Mouse (Mus musculus) lung, embryonic 14.5 days (tissue): ENCODE results near the gene Stau1. TPM values are rescaled to one million over a fixed set of nuclear protein-coding genes. Genes with fewer than 3 reads are reported as not detected.

Source experiments
- ATAC-seq: fragments of 200-750 bp; cut with Nextera tagmentation; 2 replicates; pipeline ENCODE4 v1.8.0; 2017; ENCODE audit warnings: mild to moderate bottlenecking, moderate TSS enrichment, moderate library complexity; ENCODE audit not compliant: insufficient read depth
- DNase-seq: peaks from one replicate; pipeline ENCODE4 v3.0.0-alpha.2; 2015
- H3K27ac ChIP-seq: fragments of 300-500 bp; sonication (generic); 2 replicates; pipeline ENCODE4 v1.5.1; 2014; ENCODE audit warnings: low read depth, mild to moderate bottlenecking, moderate library complexity
- H3K27me3 ChIP-seq: fragments of 300-500 bp; sonication (generic); 2 replicates; pipeline ENCODE4 v1.6.1; 2014; ENCODE audit warnings: low read length, control low read depth; ENCODE audit not compliant: insufficient read depth
- H3K36me3 ChIP-seq: fragments of 300-500 bp; sonication (generic); 2 replicates; pipeline ENCODE4 v1.6.1; 2014; ENCODE audit warnings: control low read depth; ENCODE audit not compliant: insufficient read depth
- H3K4me1 ChIP-seq: fragments of 300-500 bp; sonication (generic); 2 replicates; pipeline ENCODE4 v1.6.1; 2014; ENCODE audit warnings: antibody characterized with exemption, control low read depth; ENCODE audit not compliant: insufficient read depth
- H3K4me2 ChIP-seq: fragments of 300-500 bp; sonication (generic); 2 replicates; pipeline ENCODE4 v1.6.1; 2014; ENCODE audit warnings: mild to moderate bottlenecking
- H3K4me3 ChIP-seq: fragments of 300-500 bp; sonication (generic); 2 replicates; pipeline ENCODE4 v1.5.1; 2014; ENCODE audit warnings: low read depth, low read length
- H3K9ac ChIP-seq: fragments of 300-500 bp; sonication (generic); 2 replicates; pipeline ENCODE4 v1.6.1; 2014
- H3K9me3 ChIP-seq: fragments of 300-500 bp; sonication (generic); 2 replicates; pipeline ENCODE4 v1.6.1; 2016; ENCODE audit warnings: low read depth, low read length, control low read depth
- CTCF ChIP-seq: IDR thresholded peaks from 2 replicates; pipeline ENCODE4 v1.5.1; 2016; ENCODE audit warnings: antibody characterized with exemption, low read depth
- WGBS: fragments of 180-500 bp; shearing (Covaris S2); extraction: QIAGEN DNeasy Blood & Tissue Kit; methylation state at CpG from one replicate; pipeline ENCODE4 v1.1.7; 2014; 5-methylcytosine and 5-hydroxymethylcytosine counted together
- polyA plus RNA-seq: library from polyadenylated mRNA; unstranded; fragments of >200 nt; fragmentation: Nextera tagmentation; extraction: Ambion mirVana; gene quantifications from 2 replicates; pipeline ENCODE4 v1.2.1, GENCODE M21; 2014

The Stau1 gene
- polyA plus RNA-seq, 1 experiment from 2014 or later = 84.8 TPM

- ATAC-seq (no peak), DNase-seq (no peak)
- H3K9ac ChIP-seq = no peak overlapping the region
- no peak overlapping the region for H3K4me2 ChIP-seq
- no peaks in the 10 kb centered on the region for H3K9me3 ChIP-seq
- WGBS = 49% methylated on average over 1 of the region's 1 CpGs
- peaks cover 96% of the 10 kb centered on the region for H3K36me3 ChIP-seq
- no peaks in the 10 kb centered on the region for H3K27me3 ChIP-seq
- no peaks in the 10 kb centered on the region for H3K4me1 ChIP-seq
- H3K27ac ChIP-seq = no peak overlapping the region
- no peak for TF ChIP-seq CTCF
- no peak overlapping the region for H3K4me3 ChIP-seq
These were observed 47.9 kb downstream of the Stau1 start for GRCm38 (mm10) chr2:166948246-166948645.

GRCm38 (mm10) chr2:166945456-166945855 is 50.6 kb downstream of the Stau1 start:
- TF ChIP-seq CTCF = peak; percentile 43
- DNase-seq (peak; percentile 54), ATAC-seq (0 out of 2 replicates have a peak, but pooled peaks have one; percentile 38)
- Histone ChIP-seq H3K27ac (no peak overlapping the region), H3K4me2 (no peak overlapping the region), H3K27me3 (no peaks in the 10 kb centered on the region), H3K4me1 (no peaks in the 10 kb centered on the region), H3K4me3 (no peak overlapping the region), H3K36me3 (peaks cover 98% of the 10 kb centered on the region), H3K9me3 (no peaks in the 10 kb centered on the region), H3K9ac (no peak overlapping the region)
- 50% methylated on average over 4 of the region's 4 CpGs for WGBS

DNA sequence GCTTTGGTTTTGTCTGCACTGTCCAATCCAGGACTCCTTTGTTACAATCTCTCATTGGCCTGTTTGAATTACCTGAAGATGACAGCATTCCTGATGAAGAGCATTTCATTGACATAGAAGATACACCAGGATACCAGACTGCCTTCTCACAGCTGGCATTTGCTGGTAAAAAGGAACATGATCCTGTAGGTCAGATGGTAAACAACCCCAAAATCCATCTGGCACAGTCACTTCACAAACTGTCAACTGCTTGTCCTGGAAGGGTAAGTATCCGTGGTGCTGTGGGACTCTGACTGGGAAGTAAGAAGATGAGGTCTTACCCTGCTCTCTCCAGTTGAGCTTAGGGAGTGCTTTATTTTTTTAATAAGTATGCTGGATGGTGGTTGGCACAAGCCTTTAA is 51.8 kb downstream of the Stau1 start:
- TF ChIP-seq CTCF = no peak
- WGBS = 62% methylated on average over 1 of the region's 1 CpGs
- Histone ChIP-seq H3K9ac (no peak overlapping the region), H3K36me3 (peaks cover 95% of the 10 kb centered on the region), H3K4me2 (no peak overlapping the region), H3K4me3 (no peak overlapping the region), H3K27ac (no peak overlapping the region), H3K27me3 (no peaks in the 10 kb centered on the region), H3K9me3 (no peaks in the 10 kb centered on the region), H3K4me1 (no peaks in the 10 kb centered on the region)
- DNase-seq (no peak), ATAC-seq (no peak)

- no peak for TF ChIP-seq CTCF
- H3K4me1 ChIP-seq = no peaks in the 10 kb centered on the region
- H3K4me2 ChIP-seq = no peak overlapping the region
- no peak overlapping the region for H3K9ac ChIP-seq
- H3K4me3 ChIP-seq = no peak overlapping the region
- no peaks in the 10 kb centered on the region for H3K9me3 ChIP-seq
- H3K27me3 ChIP-seq = no peaks in the 10 kb centered on the region
- peaks cover 94% of the 10 kb centered on the region for H3K36me3 ChIP-seq
- 85% methylated on average over 2 of the region's 2 CpGs for WGBS
- H3K27ac ChIP-seq = no peak overlapping the region
- DNase-seq (no peak), ATAC-seq (no peak)
These were observed 53.0 kb downstream of the Stau1 start for GRCm38 (mm10) chr2:166943146-166943545.

GRCm38 (mm10) chr2:166936166-166936565 is 59.9 kb downstream of the Stau1 start:
- Histone ChIP-seq H3K27me3 (no peaks in the 10 kb centered on the region), H3K9me3 (no peaks in the 10 kb centered on the region), H3K27ac (no peak overlapping the region), H3K9ac (no peak overlapping the region), H3K4me1 (no peaks in the 10 kb centered on the region), H3K4me2 (no peak overlapping the region), H3K4me3 (no peak overlapping the region), H3K36me3 (peaks cover 88% of the 10 kb centered on the region)
- TF ChIP-seq CTCF = no peak
- DNase-seq = no peak
- 94% methylated on average over 2 of the region's 2 CpGs for WGBS
- no peak for ATAC-seq

- Histone ChIP-seq H3K9me3 (no peaks in the 10 kb centered on the region), H3K27ac (no peak overlapping the region), H3K4me2 (no peak overlapping the region), H3K27me3 (no peaks in the 10 kb centered on the region), H3K9ac (no peak overlapping the region), H3K4me1 (no peaks in the 10 kb centered on the region), H3K36me3 (peaks cover 88% of the 10 kb centered on the region), H3K4me3 (no peak overlapping the region)
- ATAC-seq = no peak
- TF ChIP-seq CTCF = no peak
- DNase-seq = peak; percentile 36
- WGBS = 83% methylated on average over 7 of the region's 7 CpGs
These were observed 60.5 kb downstream of the Stau1 start for GRCm38 (mm10) chr2:166935582-166935981.

DNA sequence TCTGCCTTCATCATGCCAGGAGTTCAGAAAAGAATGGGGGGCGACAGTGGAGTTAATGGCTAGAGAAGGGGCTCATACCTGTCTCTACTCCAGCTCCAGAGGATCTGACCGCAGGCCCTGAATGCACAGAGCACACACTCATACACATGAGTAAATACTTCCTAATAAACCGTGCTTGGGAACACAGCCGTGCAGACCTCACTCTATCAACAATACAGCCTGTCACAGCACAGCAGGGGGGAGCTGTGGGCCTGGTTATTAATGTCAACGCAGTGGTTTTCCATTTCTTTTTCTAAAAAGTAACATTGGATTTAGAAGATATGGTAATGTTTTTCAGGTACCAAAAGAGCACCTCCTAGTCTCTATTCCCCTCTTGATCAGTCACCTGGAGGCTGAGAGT is 61.7 kb downstream of the Stau1 start:
- Histone ChIP-seq H3K27me3 (no peaks in the 10 kb centered on the region), H3K4me3 (no peak overlapping the region), H3K4me1 (no peaks in the 10 kb centered on the region), H3K36me3 (peaks cover 90% of the 10 kb centered on the region), H3K27ac (no peak overlapping the region), H3K9me3 (no peaks in the 10 kb centered on the region), H3K9ac (no peak overlapping the region), H3K4me2 (no peak overlapping the region)
- WGBS = 67% methylated on average over 5 of the region's 5 CpGs
- no peak for ATAC-seq
- no peak for TF ChIP-seq CTCF
- DNase-seq = no peak

- H3K9me3 ChIP-seq = no peaks in the 10 kb centered on the region
- no peak overlapping the region for H3K4me2 ChIP-seq
- H3K4me1 ChIP-seq = no peaks in the 10 kb centered on the region
- peaks cover 90% of the 10 kb centered on the region for H3K36me3 ChIP-seq
- no peak overlapping the region for H3K9ac ChIP-seq
- no peak for ATAC-seq
- 91% methylated on average over 6 of the region's 6 CpGs for WGBS
- H3K27ac ChIP-seq = no peak overlapping the region
- no peaks in the 10 kb centered on the region for H3K27me3 ChIP-seq
- no peak overlapping the region for H3K4me3 ChIP-seq
- TF ChIP-seq CTCF = no peak
- DNase-seq = no peak
These were observed 62.2 kb downstream of the Stau1 start for GRCm38 (mm10) chr2:166933943-166934342.
